Mouse (Mus musculus) testis, postnatal 10 days (tissue): Measurements from ENCODE around the gene Sfmbt1.

Experiments used
- DNase-seq: peaks from one replicate; pipeline ENCODE4 v3.0.0; 2021; ENCODE audit warnings: low spot score

The Sfmbt1 gene

GRCm38 (mm10) chr14:30714799-30715617, at the start of gene Sfmbt1:
Gene Sfmbt1, plus strand, starts transcription at chr14:30714849.
- peak; percentile 87 for DNase-seq

- no peak for DNase-seq
Observed at GRCm38 (mm10) chr14:30666061-30666460, 48.6 kb upstream of the Sfmbt1 start.

GRCm38 (mm10) chr14:30666604-30667003, 48.0 kb upstream of the Sfmbt1 start:
- DNase-seq = no peak

DNA sequence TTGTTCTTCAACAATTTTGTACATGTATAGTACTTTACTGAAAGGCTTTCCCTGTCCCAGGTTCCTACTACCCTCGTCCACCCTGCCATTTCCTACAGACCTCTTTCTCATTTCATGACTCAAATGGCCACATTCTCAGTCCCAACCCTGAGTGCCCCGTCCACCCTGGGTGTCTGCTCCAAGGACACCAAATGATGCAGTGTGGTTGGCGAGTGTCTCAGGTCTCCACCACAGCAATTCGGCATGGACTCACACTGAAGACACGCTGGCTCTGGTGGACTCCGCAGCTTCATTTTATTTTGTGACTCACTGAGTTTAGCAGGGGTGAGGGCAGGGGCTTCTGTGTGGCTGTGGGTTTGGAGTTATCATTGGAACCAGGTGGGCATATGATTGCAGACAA, 44.5 kb upstream of the Sfmbt1 start:
- DNase-seq = no peak

- DNase-seq = no peak
Observed at GRCm38 (mm10) chr14:30671095-30671985, 43.3 kb upstream of the Sfmbt1 start.

- DNase-seq = peak; percentile 93
Observed at GRCm38 (mm10) chr14:30671986-30672312, 42.7 kb upstream of the Sfmbt1 start.

GRCm38 (mm10) chr14:30674947-30675346, 39.7 kb upstream of the Sfmbt1 start:
- no peak for DNase-seq

GRCm38 (mm10) chr14:30682131-30682530, 32.5 kb upstream of the Sfmbt1 start:
- no peak for DNase-seq

GRCm38 (mm10) chr14:30690685-30691084, 24.0 kb upstream of the Sfmbt1 start:
- no peak for DNase-seq

- no peak for DNase-seq
Observed at GRCm38 (mm10) chr14:30692439-30692838, 22.2 kb upstream of the Sfmbt1 start.

- no peak for DNase-seq
Observed at GRCm38 (mm10) chr14:30694786-30695185, 19.9 kb upstream of the Sfmbt1 start.

- peak; percentile 79 for DNase-seq
Observed at GRCm38 (mm10) chr14:30695609-30696008, 19.0 kb upstream of the Sfmbt1 start.

DNA sequence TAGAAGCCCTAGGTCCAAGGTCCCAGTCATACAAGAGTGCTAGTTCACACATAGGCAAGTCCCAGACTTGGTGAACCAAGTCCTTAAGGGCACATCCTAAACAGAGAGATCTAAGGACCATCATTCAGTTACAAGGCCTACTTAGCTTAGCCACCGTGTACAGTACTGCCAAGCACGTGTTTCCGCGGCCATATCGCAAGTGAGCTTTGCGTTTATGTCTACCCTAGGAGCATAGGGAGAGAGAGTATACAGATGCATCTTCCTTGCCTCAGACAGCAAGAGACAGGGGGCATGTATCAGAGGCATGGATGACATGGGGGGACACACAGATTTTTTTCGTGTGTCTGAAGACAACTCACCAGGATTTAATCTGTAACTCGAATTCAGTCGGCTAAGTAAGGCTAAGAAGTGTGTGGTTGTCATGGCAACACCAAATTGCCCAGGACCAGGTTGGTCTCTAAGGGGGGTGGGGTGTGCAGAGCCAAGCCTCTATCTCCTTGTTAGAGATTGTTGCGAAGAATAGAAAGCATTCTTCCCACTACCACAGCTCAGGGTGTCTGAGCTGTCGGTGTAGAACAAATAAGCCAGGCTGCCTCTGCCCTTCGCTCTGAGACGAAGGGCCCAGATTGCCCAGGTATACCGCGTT, 17.1 kb upstream of the Sfmbt1 start:
- DNase-seq = no peak

GRCm38 (mm10) chr14:30699656-30700055, 15.0 kb upstream of the Sfmbt1 start:
- peak; percentile 74 for DNase-seq

GRCm38 (mm10) chr14:30702512-30702911, 12.1 kb upstream of the Sfmbt1 start:
- no peak for DNase-seq

- no peak for DNase-seq
Observed at GRCm38 (mm10) chr14:30703079-30703478, 11.6 kb upstream of the Sfmbt1 start.

DNA sequence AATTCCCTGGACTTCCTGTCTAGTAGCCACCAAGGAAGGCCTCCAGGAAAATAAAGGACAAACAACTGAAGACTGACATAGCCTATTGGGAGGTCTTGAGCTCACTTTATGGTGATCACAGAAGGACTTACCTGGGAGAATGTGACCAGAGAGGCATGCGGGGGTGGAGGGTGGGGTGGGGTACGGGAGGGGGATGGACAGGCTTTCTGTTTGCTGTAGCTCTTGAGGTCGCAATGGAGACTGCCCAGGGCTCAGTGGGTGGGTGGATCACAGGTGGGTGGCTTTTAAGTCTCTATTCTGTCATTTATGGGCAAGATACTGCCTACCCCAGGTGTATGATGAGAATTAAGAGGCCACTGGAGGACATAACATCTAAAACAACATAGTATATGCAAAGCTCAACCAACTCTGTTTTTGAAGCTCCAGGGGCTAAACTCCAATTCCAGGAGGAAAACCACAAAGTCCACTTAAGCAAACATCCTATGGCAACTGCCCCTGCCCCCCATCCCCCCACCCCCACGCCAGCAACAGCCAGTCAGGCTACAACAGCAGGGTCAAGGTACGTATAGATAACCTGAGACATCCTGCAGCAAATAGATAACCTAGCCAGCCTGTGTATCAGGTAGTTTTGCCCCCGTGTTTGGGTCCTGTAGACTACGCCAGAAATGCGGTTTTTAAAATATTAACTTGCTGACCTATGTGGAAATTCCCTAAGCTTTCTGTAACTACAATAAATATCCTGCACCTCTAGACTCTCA, 10.4 kb upstream of the Sfmbt1 start:
- no peak for DNase-seq

GRCm38 (mm10) chr14:30711892-30712291, 2.8 kb upstream of the Sfmbt1 start:
- no peak for DNase-seq

- DNase-seq = no peak
Observed at GRCm38 (mm10) chr14:30713769-30714168, 880 bp upstream of the Sfmbt1 start.

DNA sequence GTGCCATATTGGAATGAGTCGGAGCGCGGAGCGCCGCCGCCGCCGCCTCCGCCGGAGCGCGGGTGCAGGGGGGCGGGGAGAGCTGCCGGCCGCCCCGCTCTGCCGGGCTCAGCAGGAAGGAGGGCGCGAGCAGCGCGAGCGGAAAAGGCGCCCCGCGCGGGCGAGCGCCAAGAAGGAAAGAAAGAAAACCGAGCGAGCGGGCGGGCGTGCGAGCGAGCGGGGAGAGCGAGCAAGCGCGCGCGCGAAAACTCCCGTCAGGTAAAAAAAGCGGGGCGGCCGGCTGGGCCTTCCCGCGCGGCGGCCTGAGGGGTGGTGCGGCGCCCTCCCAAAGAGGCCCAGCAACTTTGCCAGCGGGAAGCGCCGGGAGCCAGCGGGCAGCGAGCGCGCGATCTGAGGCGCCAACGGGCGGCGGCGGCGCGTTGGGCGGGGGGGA, 985 bp downstream of the Sfmbt1 start:
- no peak for DNase-seq

- DNase-seq = peak; percentile 76
Observed at GRCm38 (mm10) chr14:30716051-30716952, 1.7 kb downstream of the Sfmbt1 start.
